ENCODE assay signal across 12 mouse cellular contexts in genomic region chr1:193988970-193989904, GRCm38 (mm10).
DNase-seq lines count a peak whose midpoint lies in the region; ATAC-seq and TF ChIP-seq lines count a peak whose summit lies in the region.
"Had no signal": no experiment of that assay in that cellular context is flagged by ENCODE, and none has a peak within 500 bp of the region (broad histone marks: within the 10 kb centered on the region; RNA-seq: fewer than 3 reads in every experiment).

No protein-coding gene starts in this region.

- TF ChIP-seq POLR2A in lung, adult 2 months (IDR thresholded peaks at IDR 0.05; ENCODE audit: borderline replicate concordance, extremely low read depth, low read depth, low read length) = no peak

- no peaks in the 10 kb centered on the region for H3K36me3 ChIP-seq in lung, embryonic 16.5 days (ENCODE audit: control insufficient read depth, insufficient read depth, low read length)
- H3K36me3 ChIP-seq in hindbrain, embryonic 11.5 days (ENCODE audit: control insufficient read depth, insufficient read depth, low read length) = no peaks in the 10 kb centered on the region
- H3K36me3 ChIP-seq in midbrain, embryonic 10.5 days = no peaks in the 10 kb centered on the region
- H3K36me3 ChIP-seq: embryonic facial prominence, embryonic 15.5 days; lung, embryonic 15.5 days had no signal

- 41% methylated on average over 17 of the region's 17 CpGs for WGBS in lung, embryonic 16.5 days
- 44% methylated on average over 17 of the region's 17 CpGs for WGBS in lung, adult 2 months
- WGBS in hindbrain, embryonic 11.5 days = 23% methylated on average over 17 of the region's 17 CpGs
- 28% methylated on average over 17 of the region's 17 CpGs for WGBS in midbrain, embryonic 10.5 days

- H3K4me3 ChIP-seq in lung, embryonic 16.5 days (ENCODE audit: low read length) = no peak overlapping the region
- H3K4me3 ChIP-seq in lung, adult 2 months (replicated peaks; ENCODE audit: extremely low read depth, low read depth, low read length) = no peak overlapping the region
- no peak overlapping the region for H3K4me3 ChIP-seq in hindbrain, embryonic 11.5 days (ENCODE audit: low read depth, low read length)
- H3K4me3 ChIP-seq in midbrain, embryonic 10.5 days = peak overlapping the region; percentile 16
- H3K4me3 ChIP-seq: embryonic facial prominence, embryonic 15.5 days; lung, embryonic 15.5 days had no signal

- no peaks in the 10 kb centered on the region for H3K9me3 ChIP-seq in lung, embryonic 16.5 days (ENCODE audit: control insufficient read depth, low read length)
- no peaks in the 10 kb centered on the region for H3K9me3 ChIP-seq in hindbrain, embryonic 11.5 days (ENCODE audit: control insufficient read depth, low read length)
- no peaks in the 10 kb centered on the region for H3K9me3 ChIP-seq in midbrain, embryonic 10.5 days (replicated peaks)
- H3K9me3 ChIP-seq: embryonic facial prominence, embryonic 15.5 days; lung, embryonic 15.5 days had no signal

- ATAC-seq in lung, embryonic 16.5 days (ENCODE audit: low read depth) = peak; percentile 69
- peak; percentile 74; the same call in 1 of the 2 replicates for ATAC-seq in hindbrain, embryonic 11.5 days (ENCODE audit: low FRiP score)

- no peak for DNase-seq in lung, adult 2 months
- DNase-seq in hindbrain, embryonic 11.5 days (ENCODE audit: low spot score) = peak; percentile 34
- peak; percentile 14 for DNase-seq in midbrain, embryonic 10.5 days (ENCODE audit: low spot score)
- peak; percentile 21 for DNase-seq in retina, postnatal 1 day
- DNase-seq in testis, postnatal 10 days (ENCODE audit: low spot score) = no peak
- DNase-seq in thymus, postnatal 14 days = no peak
- no peak for DNase-seq in right cerebral cortex, postnatal 36 days (ENCODE audit: low spot score in 2 of 2)
- DNase-seq: gastrocnemius, postnatal 25 days; heart, postnatal 36 days had no signal

- no peak for TF ChIP-seq CTCF in lung, adult 2 months (IDR thresholded peaks at IDR 0.05; ENCODE audit: insufficient read depth, low read length)

- H3K9ac ChIP-seq in lung, embryonic 16.5 days (ENCODE audit: low read length) = no peak overlapping the region
- H3K9ac ChIP-seq in hindbrain, embryonic 11.5 days (ENCODE audit: low read depth, low read length) = no peak overlapping the region
- H3K9ac ChIP-seq: embryonic facial prominence, embryonic 15.5 days; lung, embryonic 15.5 days had no signal

- no peak overlapping the region for H3K27ac ChIP-seq in lung, embryonic 16.5 days (ENCODE audit: low read length)
- H3K27ac ChIP-seq in hindbrain, embryonic 11.5 days (ENCODE audit: low read depth, low read length) = peak overlapping the region; percentile 19
- peak overlapping the region; percentile 13 for H3K27ac ChIP-seq in midbrain, embryonic 10.5 days (replicated peaks)
- H3K27ac ChIP-seq: embryonic facial prominence, embryonic 15.5 days; lung, embryonic 15.5 days had no signal

- no peaks in the 10 kb centered on the region for H3K4me1 ChIP-seq in lung, embryonic 16.5 days (replicated peaks; ENCODE audit: control insufficient read depth, insufficient read depth, low read length)
- no peaks in the 10 kb centered on the region for H3K4me1 ChIP-seq in lung, adult 2 months (ENCODE audit: control insufficient read depth, insufficient read depth, low read length)
- no peaks in the 10 kb centered on the region for H3K4me1 ChIP-seq in hindbrain, embryonic 11.5 days (replicated peaks; ENCODE audit: control insufficient read depth, insufficient read depth, low read length)
- H3K4me1 ChIP-seq in midbrain, embryonic 10.5 days = peaks cover 23% of the 10 kb centered on the region

- no peak overlapping the region for H3K4me2 ChIP-seq in lung, embryonic 16.5 days (ENCODE audit: low read depth, low read length)
- H3K4me2 ChIP-seq in hindbrain, embryonic 11.5 days (replicated peaks; ENCODE audit: low read depth, low read length) = peak overlapping the region; percentile 12; the same call in 1 of the 2 replicates
- H3K4me2 ChIP-seq: embryonic facial prominence, embryonic 15.5 days; lung, embryonic 15.5 days had no signal

- H3K27me3 ChIP-seq in lung, embryonic 16.5 days (ENCODE audit: control insufficient read depth, insufficient read depth, low read depth, low read length) = no peaks in the 10 kb centered on the region
- H3K27me3 ChIP-seq in hindbrain, embryonic 11.5 days (ENCODE audit: control insufficient read depth, insufficient read depth, low read length) = no peaks in the 10 kb centered on the region
- no peaks in the 10 kb centered on the region; the same call in 1 of the 2 replicates for H3K27me3 ChIP-seq in midbrain, embryonic 10.5 days (ENCODE audit: low read depth, poor library complexity, severe bottlenecking)
- H3K27me3 ChIP-seq: embryonic facial prominence, embryonic 15.5 days; lung, embryonic 15.5 days had no signal

Comparison
In these comparisons a context has a peak if more than half of its experiments do, and no peak if none do; other contexts are left out.
1. DNase-seq: peak in hindbrain, embryonic 11.5 days (single experiment), midbrain, embryonic 10.5 days (single experiment) and retina, postnatal 1 day (single experiment); none in lung, adult 2 months (single experiment), testis, postnatal 10 days (single experiment), thymus, postnatal 14 days (single experiment) and right cerebral cortex, postnatal 36 days (0 of 2).